Mouse (Mus musculus): Measurements from ENCODE around the gene 2210011C24Rik. TPM values are rescaled to one million over a fixed set of nuclear protein-coding genes. Genes with fewer than 3 reads are reported as not detected.

The 2210011C24Rik gene
- polyA plus RNA-seq (2014; fragmentation: Illumina TruSeq; extraction: RNeasy Lipid Tissue Mini Kit (QIAGEN cat#74804); ENCODE audit: low read depth, low replicate concordance), result 4.4 TPM

DNA sequence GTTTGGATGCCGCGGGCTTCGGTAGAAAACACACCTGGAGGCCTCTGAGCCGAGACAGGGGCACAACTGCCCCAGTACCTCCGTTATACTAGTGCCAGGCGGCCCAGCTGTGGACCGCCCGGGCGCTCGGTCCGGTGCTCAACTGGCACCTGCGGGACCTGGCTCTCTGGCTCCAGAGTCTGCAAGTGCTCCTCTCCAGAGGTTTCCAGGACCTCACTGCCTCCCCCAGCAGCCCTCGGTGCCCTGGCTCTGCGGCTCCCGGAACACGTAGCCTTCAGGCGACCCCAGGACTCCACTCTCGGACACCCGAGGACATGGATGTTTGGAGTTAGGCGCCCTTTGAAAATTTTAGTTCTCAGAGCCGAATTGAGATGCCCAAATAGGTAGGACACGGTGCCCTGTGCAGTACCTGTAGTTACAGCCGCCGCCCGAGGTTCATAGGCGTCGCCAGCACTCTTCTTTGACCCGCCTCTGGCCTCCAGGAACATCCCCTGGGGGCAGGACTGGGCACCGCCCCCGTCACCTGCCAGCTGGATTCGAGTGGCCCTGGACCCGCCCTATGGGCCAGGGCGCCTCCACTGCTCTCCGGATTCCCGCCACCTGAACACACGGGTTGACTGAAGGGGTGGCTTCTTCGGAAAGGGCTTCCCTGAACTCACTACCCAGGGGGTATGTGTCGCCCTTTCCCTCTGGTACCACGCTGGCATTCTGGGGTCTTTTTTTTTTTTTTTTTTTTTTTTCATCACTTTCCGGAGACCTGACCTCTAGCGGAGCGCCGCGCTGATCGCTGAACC is at the start of gene 2210011C24Rik:
Gene 2210011C24Rik (minus strand): TSS at position 467 of the 794 bp plus-strand sequence.

DNA sequence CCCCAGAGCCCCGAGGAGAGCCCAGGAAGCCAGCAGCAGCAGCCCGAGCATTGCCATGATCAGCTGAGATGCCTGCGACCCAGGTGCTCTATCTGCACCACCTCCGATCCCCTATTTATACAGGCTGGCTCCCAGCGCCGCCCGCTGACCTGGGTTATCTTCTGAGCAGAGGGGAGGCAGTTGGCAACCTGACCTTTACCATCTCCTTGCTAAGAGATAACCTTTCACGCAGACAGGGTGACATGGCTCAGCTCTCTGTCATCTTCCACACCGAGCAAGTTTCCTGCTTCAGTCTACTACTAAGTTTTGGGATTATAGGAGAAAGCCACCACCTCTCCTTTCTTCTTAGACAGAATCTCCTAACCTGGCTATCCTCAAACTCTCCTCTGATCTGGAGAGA is 32.9 kb upstream of the 2210011C24Rik start, which contains the start of gene Rln3:
Gene Rln3 (minus strand): TSS at position 101 of the 400 bp plus-strand sequence.

DNA sequence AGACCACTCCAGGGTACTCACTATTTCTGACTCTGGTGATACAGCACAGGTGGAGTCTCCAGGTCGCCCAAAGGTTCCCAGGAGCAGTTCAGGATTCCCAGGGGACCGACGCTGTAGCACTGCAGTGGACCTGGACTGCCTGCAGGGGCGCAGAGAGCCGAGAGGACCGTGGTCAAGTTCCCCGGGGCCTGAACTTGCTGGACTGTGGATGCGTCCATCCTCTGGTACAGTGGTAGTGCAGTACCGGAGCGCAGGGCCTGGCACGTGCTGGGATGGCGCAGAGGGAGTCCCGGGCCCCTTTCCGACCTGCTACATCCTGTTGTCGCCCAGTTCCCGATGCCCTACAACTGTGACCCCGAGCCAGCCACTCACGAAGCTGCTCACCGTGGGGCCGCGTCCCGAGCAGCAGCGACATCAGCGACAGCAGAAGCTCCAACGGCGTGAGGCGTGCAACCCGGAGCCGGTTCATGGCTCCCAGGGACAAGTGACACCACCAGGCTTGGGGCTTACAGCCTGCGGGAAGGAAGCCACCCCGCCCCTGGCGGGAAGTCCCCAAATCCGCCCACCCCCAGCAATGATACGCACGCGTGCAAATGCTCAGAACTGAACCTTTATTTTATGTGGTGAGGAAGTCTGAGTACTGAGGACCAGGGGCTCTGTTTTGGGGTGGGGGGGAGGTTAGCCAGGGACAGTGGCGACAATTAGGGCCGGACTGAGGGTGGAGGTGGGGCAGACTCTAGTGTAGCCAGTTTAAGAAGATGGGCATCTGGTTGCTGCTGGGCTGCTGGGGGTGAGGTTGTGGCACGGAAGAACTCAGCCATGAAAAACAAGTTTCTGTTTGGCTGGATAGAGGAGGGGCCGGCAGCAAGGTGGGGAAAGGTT is 30.3 kb upstream of the 2210011C24Rik start, which contains the start of gene Il27ra:
Gene Il27ra (minus strand): TSS at position 524 of the 882 bp plus-strand sequence.

DNA sequence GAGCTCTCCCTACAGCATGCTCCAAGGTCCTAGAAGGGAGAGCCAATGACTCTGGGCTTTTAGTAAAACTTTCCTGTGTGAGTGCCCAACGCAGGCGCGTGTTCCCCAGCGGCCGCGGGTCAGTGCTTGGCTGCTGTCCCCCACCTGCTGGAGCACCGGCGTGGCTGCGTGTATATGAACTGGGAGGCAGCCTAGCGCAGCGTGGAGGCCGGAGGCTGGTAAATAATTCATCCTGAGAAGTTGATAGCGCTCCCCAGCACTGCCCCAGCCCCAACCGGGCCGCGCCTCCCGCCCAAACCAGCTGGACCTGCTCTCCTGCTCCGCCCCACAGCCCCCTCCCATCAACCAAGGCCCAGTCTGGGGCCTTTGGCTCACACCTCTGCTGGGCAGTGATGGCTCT is 9.1 kb upstream of the 2210011C24Rik start, which contains the start of gene Palm3:
Gene Palm3 (plus strand): TSS at position 376 of the 400 bp plus-strand sequence.

DNA sequence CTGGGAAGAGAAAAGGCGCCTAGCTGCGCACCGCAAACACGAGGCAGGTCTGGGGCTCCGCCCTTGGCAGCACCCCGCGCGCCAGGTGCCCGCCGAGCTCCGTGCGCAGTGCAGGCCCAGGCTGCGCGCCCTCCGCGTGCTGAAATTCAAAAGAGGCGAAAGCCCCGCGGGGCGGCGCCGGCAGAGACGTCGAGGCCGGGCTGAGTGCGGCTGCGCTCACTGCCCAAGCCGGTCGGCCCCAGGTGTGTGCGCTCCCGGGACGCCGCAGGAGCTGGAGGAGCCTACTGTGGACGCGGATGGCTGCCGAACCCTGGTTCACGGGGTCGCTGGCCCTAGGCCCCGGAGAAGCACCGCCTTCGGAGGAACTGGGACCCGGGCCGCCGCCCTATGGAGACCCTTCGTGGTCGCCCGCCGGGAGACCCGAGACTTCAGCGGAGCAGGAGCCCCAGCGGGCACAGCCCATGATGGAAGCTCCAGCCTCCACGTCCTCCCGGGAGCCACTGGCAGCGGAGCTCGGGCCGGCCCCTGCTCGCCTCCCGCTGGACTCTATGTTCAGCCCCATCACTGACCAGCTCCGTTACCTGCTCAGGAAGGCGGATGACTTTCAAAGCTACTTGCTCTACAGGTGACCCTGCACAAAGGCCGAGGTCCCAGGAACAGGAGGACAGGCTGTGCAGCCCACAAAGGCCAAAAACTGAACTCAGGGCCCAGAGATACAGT is 10.5 kb downstream of the 2210011C24Rik start, which contains the start of gene 1700067K01Rik:
Gene 1700067K01Rik (plus strand): TSS at position 222 of the 720 bp plus-strand sequence.

DNA sequence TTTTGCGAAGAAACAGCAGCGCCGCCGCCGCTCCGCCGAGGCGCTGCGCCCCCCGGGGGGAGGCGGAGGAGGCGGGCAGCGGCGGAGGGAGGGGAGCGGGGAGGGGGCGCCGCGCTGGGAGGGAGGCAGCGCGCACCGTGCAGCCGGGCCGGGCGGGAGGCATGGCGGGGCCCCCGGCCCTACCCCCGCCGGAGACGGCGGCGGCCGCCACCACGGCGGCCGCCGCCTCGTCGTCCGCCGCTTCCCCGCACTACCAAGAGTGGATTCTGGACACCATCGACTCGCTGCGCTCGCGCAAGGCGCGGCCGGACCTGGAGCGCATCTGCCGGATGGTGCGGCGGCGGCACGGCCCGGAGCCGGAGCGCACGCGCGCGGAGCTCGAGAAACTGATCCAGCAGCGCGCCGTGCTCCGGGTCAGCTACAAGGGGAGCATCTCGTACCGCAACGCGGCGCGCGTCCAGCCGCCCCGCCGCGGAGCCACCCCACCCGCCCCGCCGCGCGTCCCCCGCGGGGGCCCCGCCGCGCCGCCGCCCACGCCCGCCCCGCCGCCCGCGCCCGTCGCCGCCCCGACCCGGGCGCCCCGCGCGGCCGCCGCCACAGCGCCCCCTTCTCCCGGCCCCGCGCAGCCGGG is 14.3 kb downstream of the 2210011C24Rik start, which contains the start of gene Samd1:
Gene Samd1 (plus strand): TSS at position 162 of the 631 bp plus-strand sequence.

DNA sequence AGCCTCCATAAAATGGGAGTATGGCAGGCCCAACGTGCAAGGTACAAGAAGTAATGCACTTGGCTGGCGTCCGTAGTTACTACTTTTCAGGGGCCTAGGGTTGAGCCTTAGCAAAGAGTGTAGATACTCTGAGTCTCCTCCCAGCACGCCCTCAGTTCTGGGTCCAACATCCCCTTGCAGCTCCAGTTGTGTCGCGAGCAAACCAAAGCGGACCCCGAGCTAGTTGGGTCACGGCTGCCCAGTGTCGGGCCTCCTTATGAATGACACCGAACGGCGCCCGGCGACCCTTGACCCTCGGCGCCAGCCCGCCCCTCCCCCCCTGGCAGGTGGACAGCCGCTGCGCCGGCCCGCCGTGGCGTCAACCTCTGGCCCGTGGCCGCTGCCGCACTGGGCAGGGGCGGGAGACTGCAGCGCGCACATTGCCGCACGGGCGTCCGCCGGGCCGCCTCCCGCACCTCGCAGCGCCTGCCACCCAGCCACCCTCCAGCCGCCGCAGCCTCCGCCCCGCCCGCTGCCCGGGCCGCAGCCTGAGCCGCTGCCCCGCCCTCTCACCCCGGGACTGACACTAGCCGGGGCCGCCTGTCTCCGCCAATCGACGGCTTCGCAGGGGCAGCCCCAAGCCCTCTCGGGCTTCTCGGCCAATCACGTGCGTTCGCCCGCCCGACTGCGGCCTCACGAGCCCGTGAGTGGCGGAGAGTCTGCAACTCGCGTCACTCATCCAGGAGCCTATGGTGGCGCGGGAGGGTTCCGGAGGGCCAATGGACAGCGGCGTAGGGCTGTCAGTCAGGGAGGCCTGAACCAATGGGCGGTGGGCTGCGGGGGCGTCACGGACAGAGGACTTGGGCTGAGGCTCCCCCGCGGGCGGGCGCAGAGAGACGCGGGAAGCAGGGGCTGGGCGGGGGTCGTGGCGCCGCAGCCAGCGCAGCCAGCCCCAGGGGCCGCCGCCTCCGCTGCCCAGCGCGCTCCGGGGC is 39.5 kb downstream of the 2210011C24Rik start, which contains the start of gene Prkaca:
Gene Prkaca (plus strand): TSS at position 844 of the 971 bp plus-strand sequence.

Other genes with a start within 250 kb of the 2210011C24Rik start
- 11.6 TPM for gene Adgrl1, start 112.1 kb downstream of the 2210011C24Rik start, polyA plus RNA-seq (2014; fragmentation: Illumina TruSeq; extraction: RNeasy Lipid Tissue Mini Kit (QIAGEN cat#74804); ENCODE audit: low read depth, low replicate concordance)
- 2.4 TPM for gene Gm10644, start 57.0 kb downstream of the 2210011C24Rik start, polyA plus RNA-seq (2014; fragmentation: Illumina TruSeq; extraction: RNeasy Lipid Tissue Mini Kit (QIAGEN cat#74804); ENCODE audit: low read depth, low replicate concordance)
- gene Asf1b, start 56.7 kb downstream of the 2210011C24Rik start, polyA plus RNA-seq (2014; fragmentation: Illumina TruSeq; extraction: RNeasy Lipid Tissue Mini Kit (QIAGEN cat#74804); ENCODE audit: low read depth, low replicate concordance), result 2.5 TPM
- gene Prkaca, start 39.2 kb downstream of the 2210011C24Rik start, polyA plus RNA-seq (2014; fragmentation: Illumina TruSeq; extraction: RNeasy Lipid Tissue Mini Kit (QIAGEN cat#74804); ENCODE audit: low read depth, low replicate concordance), result 218 TPM
- 20.0 TPM for gene Samd1, start 14.5 kb downstream of the 2210011C24Rik start, polyA plus RNA-seq (2014; fragmentation: Illumina TruSeq; extraction: RNeasy Lipid Tissue Mini Kit (QIAGEN cat#74804); ENCODE audit: low read depth, low replicate concordance)
- not detected for gene 1700067K01Rik, start 10.7 kb downstream of the 2210011C24Rik start, polyA plus RNA-seq (2014; fragmentation: Illumina TruSeq; extraction: RNeasy Lipid Tissue Mini Kit (QIAGEN cat#74804); ENCODE audit: low read depth, low replicate concordance)
- 0.29 TPM for gene Palm3, start 9.3 kb upstream of the 2210011C24Rik start, polyA plus RNA-seq (2014; fragmentation: Illumina TruSeq; extraction: RNeasy Lipid Tissue Mini Kit (QIAGEN cat#74804); ENCODE audit: low read depth, low replicate concordance)
- gene Il27ra, start 30.4 kb upstream of the 2210011C24Rik start, polyA plus RNA-seq (2014; fragmentation: Illumina TruSeq; extraction: RNeasy Lipid Tissue Mini Kit (QIAGEN cat#74804); ENCODE audit: low read depth, low replicate concordance), result 3.0 TPM
- not detected for gene Rln3, start 32.8 kb upstream of the 2210011C24Rik start, polyA plus RNA-seq (2014; fragmentation: Illumina TruSeq; extraction: RNeasy Lipid Tissue Mini Kit (QIAGEN cat#74804); ENCODE audit: low read depth, low replicate concordance)
- gene Gm10643, start 53.0 kb upstream of the 2210011C24Rik start, polyA plus RNA-seq (2014; fragmentation: Illumina TruSeq; extraction: RNeasy Lipid Tissue Mini Kit (QIAGEN cat#74804); ENCODE audit: low read depth, low replicate concordance), result 4.3 TPM
- 8.2 TPM for gene Rfx1, start 54.7 kb upstream of the 2210011C24Rik start, polyA plus RNA-seq (2014; fragmentation: Illumina TruSeq; extraction: RNeasy Lipid Tissue Mini Kit (QIAGEN cat#74804); ENCODE audit: low read depth, low replicate concordance)
- gene Dcaf15, start 92.6 kb upstream of the 2210011C24Rik start, polyA plus RNA-seq (2014; fragmentation: Illumina TruSeq; extraction: RNeasy Lipid Tissue Mini Kit (QIAGEN cat#74804); ENCODE audit: low read depth, low replicate concordance), result 9.7 TPM
- not detected for gene Podnl1, start 113.8 kb upstream of the 2210011C24Rik start, polyA plus RNA-seq (2014; fragmentation: Illumina TruSeq; extraction: RNeasy Lipid Tissue Mini Kit (QIAGEN cat#74804); ENCODE audit: low read depth, low replicate concordance)
- gene Cc2d1a, start 135.8 kb upstream of the 2210011C24Rik start, polyA plus RNA-seq (2014; fragmentation: Illumina TruSeq; extraction: RNeasy Lipid Tissue Mini Kit (QIAGEN cat#74804); ENCODE audit: low read depth, low replicate concordance), result 10.9 TPM
- gene 4930432K21Rik, start 135.9 kb upstream of the 2210011C24Rik start, polyA plus RNA-seq (2014; fragmentation: Illumina TruSeq; extraction: RNeasy Lipid Tissue Mini Kit (QIAGEN cat#74804); ENCODE audit: low read depth, low replicate concordance), result 0.34 TPM
- gene Nanos3, start 173.0 kb upstream of the 2210011C24Rik start, polyA plus RNA-seq (2014; fragmentation: Illumina TruSeq; extraction: RNeasy Lipid Tissue Mini Kit (QIAGEN cat#74804); ENCODE audit: low read depth, low replicate concordance), result not detected
- gene Zswim4, start 224.9 kb upstream of the 2210011C24Rik start, polyA plus RNA-seq (2014; fragmentation: Illumina TruSeq; extraction: RNeasy Lipid Tissue Mini Kit (QIAGEN cat#74804); ENCODE audit: low read depth, low replicate concordance), result 4.4 TPM
- 268 TPM for gene D8Ertd738e, start 237.5 kb upstream of the 2210011C24Rik start, polyA plus RNA-seq (2014; fragmentation: Illumina TruSeq; extraction: RNeasy Lipid Tissue Mini Kit (QIAGEN cat#74804); ENCODE audit: low read depth, low replicate concordance)
- gene Mri1, start 245.2 kb upstream of the 2210011C24Rik start, polyA plus RNA-seq (2014; fragmentation: Illumina TruSeq; extraction: RNeasy Lipid Tissue Mini Kit (QIAGEN cat#74804); ENCODE audit: low read depth, low replicate concordance), result 8.8 TPM